Mouse (Mus musculus): Measurements from ENCODE around the gene Gm6588.

- no peak for TF ChIP-seq CTCF (conservative IDR thresholded peaks at IDR 0.05; ENCODE audit: insufficient read depth, insufficient read length, low read depth, low read length)
- no peak for TF ChIP-seq POLR2A (IDR thresholded peaks at IDR 0.05; ENCODE audit: low read depth, low read length)
Observed at GRCm38 (mm10) chr5:112499918-112500682, 50.9 kb downstream of the Gm6588 start.
